Mouse (Mus musculus) liver, embryonic 11.5 days (tissue): ENCODE measurements around the gene Gm31571. TPM values are rescaled to one million over a fixed set of nuclear protein-coding genes. Genes with fewer than 3 reads are reported as not detected.
"Not testable (repeated sequence)": the region's sequence is repeated elsewhere in the genome, so short reads cannot be mapped to it uniquely, and the experiment has no call there.

ENCODE experiments used
- ATAC-seq: fragments of 200-750 bp; cut with Nextera tagmentation; replicated peaks from 2 replicates; pipeline ENCODE4 v1.8.0; 2017; ENCODE audit warnings: moderate number of reproducible peaks, mild to moderate bottlenecking, moderate TSS enrichment, moderate library complexity; ENCODE audit not compliant: low FRiP score
- DNase-seq: peaks from one replicate; pipeline ENCODE4 v3.0.0-alpha.2; 2017; ENCODE audit warnings: low spot score
- H3K27ac ChIP-seq: fragments of 300-500 bp; sonication (generic); 2 replicates; pipeline ENCODE4 v1.5.1; 2014; ENCODE audit warnings: mild to moderate bottlenecking, low read depth, low read length, control low read depth
- H3K27me3 ChIP-seq: fragments of 300-500 bp; sonication (generic); replicated peaks from 2 replicates; pipeline ENCODE4 v1.6.1; 2014; ENCODE audit warnings: low read length, mixed read lengths; ENCODE audit not compliant: control insufficient read depth, insufficient read depth
- H3K36me3 ChIP-seq: fragments of 300-500 bp; sonication (generic); 2 replicates; pipeline ENCODE4 v1.6.1; 2014; ENCODE audit warnings: mild to moderate bottlenecking, low read length, moderate library complexity, mixed read lengths; ENCODE audit not compliant: control insufficient read depth, insufficient read depth
- H3K4me1 ChIP-seq: fragments of 300-500 bp; sonication (generic); replicated peaks from 2 replicates; pipeline ENCODE4 v1.6.1; 2014; ENCODE audit warnings: low read length, mixed read lengths; ENCODE audit not compliant: control insufficient read depth, insufficient read depth
- H3K4me2 ChIP-seq: fragments of 300-500 bp; sonication (generic); 2 replicates; pipeline ENCODE4 v1.6.1; 2014; ENCODE audit warnings: mild to moderate bottlenecking, control low read depth, moderate library complexity
- H3K4me3 ChIP-seq: fragments of 300-500 bp; sonication (generic); 2 replicates; pipeline ENCODE4 v1.5.1; 2014; ENCODE audit warnings: low read depth, low read length, control low read depth
- H3K9ac ChIP-seq: fragments of 300-500 bp; sonication (generic); 2 replicates; pipeline ENCODE4 v1.6.1; 2014; ENCODE audit warnings: low read depth, low read length, control low read depth
- H3K9me3 ChIP-seq: fragments of 300-500 bp; sonication (generic); 2 replicates; pipeline ENCODE4 v1.6.1; 2016; ENCODE audit warnings: low read length, inconsistent platforms, mixed read lengths; ENCODE audit not compliant: control insufficient read depth
- WGBS: fragments of 180-500 bp; shearing (Covaris S2); extraction: QIAGEN DNeasy Blood & Tissue Kit; methylation state at CpG from one replicate; pipeline ENCODE4 v1.1.7; 2014; 5-methylcytosine and 5-hydroxymethylcytosine counted together
- polyA plus RNA-seq: library from polyadenylated mRNA; unstranded; fragments of >200 nt; fragmentation: Nextera tagmentation; extraction: Ambion mirVana; gene quantifications from 2 replicates; pipeline ENCODE4 v1.2.1, GENCODE M21; 2014

The Gm31571 gene
- polyA plus RNA-seq = not detected in 2 replicates

- H3K4me3 ChIP-seq, H3K27ac ChIP-seq, H3K36me3 ChIP-seq, ATAC-seq, H3K4me2 ChIP-seq, H3K4me1 ChIP-seq, H3K27me3 ChIP-seq, DNase-seq, H3K9ac ChIP-seq, H3K9me3 ChIP-seq: not testable (repeated sequence)
- no CpG with 5 or more reads among the region's 6 CpGs for WGBS
These were observed at the start of gene Gm31571 for GRCm38 (mm10) chrY:22051253-22051652. Gm31571 (minus strand) TSS chrY:22051353.
